Mouse (Mus musculus): ENCODE data around the gene Ypel2.

Ypel2 gene

DNA sequence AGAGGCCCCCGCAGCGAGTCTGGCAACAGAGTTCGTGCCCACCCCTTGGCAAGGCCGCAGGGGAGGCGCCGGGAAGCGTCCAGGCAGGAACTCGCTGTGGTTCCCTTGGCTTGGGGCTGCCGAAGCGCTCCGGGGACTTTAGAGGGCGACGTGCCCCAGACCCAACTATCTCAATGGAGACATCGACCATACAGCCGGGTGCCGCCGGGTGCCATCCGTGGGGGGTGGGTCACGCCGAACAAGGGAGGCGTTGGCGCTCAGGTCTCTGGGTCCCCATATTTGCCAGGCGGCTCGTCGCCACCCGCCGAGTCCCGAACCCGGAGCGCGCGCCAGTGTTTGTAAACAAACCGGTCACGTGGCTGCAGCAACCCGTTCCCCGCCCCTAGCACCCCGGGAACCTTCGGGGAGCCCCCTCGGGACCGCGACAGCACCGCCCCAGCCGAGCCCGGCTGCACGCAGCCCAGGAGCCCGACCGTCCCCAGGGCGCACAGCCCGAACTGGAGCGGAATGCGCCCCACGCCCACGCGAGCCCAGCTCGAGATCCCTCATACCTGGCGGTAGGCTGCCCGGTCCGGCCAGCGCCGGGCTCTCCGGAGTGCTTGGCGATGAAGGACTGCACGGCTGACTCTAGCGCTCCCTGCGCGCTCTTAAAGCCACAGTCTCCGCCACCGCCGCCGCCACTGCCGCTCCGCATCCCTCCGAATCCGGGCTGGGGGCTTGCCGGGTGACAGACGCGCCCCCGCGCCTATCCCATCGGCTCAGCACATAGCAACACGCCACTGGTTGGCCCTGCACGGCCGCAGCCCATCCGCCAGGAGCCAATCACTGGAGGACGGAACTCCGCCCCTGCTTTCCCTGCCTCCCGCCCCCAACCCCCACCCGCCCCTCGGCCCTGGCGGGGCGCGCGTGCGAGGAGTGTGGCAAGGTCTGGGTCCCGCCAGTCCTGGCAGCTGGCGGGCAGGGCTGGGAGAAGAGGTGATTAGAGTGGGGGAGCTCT, at the start of gene Ypel2:
Gene Ypel2, minus strand, starts transcription at position 667 of the 997 bp plus-strand sequence.
- peak; percentile 96 for DNase-seq (ENCODE audit: low read depth, low spot score)

- no peak for DNase-seq (ENCODE audit: low read depth, low spot score)
These were observed 49.5 kb upstream of the Ypel2 start for GRCm38 (mm10) chr11:87043052-87043451.

- DNase-seq (ENCODE audit: low read depth, low spot score) = no peak
These were observed 45.9 kb upstream of the Ypel2 start for GRCm38 (mm10) chr11:87039307-87039963.

- DNase-seq (ENCODE audit: low read depth, low spot score) = peak; percentile 64
These were observed 42.7 kb upstream of the Ypel2 start for GRCm38 (mm10) chr11:87036180-87036579.

DNA sequence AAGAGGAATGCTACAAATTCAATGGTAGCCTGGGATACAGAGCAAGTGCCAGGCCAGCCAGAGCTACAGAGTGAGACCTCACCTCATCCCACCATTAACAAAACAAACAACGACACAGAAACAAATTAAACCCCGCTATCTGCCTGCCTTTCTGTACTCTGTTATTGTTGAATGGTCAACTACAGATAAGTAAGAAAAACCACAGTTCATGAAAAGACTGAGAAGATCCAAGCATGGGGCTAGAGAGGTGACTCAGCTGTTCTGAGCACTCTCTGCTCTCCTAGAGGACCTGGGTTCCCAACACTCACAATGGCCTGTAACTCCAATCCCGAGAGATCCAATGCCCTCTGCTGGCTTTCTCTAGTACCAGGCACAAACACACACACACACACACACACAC, 34.7 kb upstream of the Ypel2 start:
- peak; percentile 24 for DNase-seq (ENCODE audit: low read depth, low spot score)

GRCm38 (mm10) chr11:87026096-87026875, 32.8 kb upstream of the Ypel2 start:
- DNase-seq (ENCODE audit: low read depth, low spot score) = no peak

DNA sequence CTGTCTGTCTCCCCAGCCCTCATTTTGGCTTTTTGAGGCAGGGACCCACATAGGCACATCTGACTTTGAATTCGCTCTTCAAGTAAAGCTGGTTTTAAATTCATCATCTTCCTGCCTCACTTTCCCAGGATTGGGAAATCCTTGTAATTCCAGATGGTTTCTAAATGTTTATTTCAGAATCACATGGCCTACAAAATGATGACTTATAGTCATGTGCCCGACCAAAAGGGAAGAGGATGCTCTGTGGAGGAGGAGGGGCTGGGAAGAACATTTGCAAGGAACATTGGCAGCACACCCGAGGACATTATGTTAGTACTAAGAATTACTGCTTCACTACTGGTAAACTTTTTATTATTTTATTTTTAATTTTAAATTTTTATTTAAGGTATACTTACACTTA, 31.8 kb upstream of the Ypel2 start:
- DNase-seq (ENCODE audit: low read depth, low spot score) = no peak

DNA sequence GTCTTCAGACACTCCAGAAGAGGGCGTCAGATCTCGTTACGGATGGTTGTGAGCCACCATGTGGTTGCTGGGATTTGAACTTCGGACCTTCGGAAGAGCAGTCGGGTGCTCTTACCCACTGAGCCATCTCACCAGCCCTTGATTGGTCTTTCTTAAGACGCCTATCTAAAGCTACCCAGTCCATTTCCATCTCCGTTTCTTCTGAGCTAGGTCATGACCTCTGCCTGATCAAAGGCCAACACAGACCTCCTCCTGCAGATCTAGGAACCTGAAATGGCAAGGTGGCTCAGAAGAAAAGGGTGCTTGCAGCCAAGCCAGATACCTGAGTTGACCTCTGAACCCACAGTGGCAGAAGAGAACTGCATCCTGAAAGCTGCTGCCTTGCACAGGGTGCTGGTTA, 29.7 kb upstream of the Ypel2 start:
- DNase-seq (ENCODE audit: low read depth, low spot score) = peak; percentile 64

DNA sequence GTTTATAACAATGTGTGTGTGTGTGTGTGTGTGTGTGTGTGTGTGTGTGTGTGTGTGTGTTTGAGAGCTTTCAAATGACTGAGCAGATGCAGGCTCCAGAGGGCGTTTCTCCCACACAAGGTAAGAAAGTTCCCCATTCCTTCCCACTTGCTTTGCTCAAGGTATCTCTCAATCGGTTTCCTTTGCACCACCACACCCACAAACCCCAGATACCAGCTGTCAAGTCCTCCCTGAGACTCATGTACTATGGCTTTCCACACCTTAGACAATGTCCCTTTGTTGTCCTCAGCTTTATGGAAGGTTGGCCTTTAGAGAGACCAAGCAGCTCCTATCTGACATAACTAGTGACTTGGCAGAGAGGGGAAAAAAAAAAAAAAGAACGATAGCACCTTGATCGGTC, 29.3 kb upstream of the Ypel2 start:
- DNase-seq (ENCODE audit: low read depth, low spot score) = peak; percentile 17

GRCm38 (mm10) chr11:87021551-87021950, 28.0 kb upstream of the Ypel2 start:
- peak; percentile 55 for DNase-seq (ENCODE audit: low read depth, low spot score)

GRCm38 (mm10) chr11:87020449-87020848, 26.9 kb upstream of the Ypel2 start:
- no peak for DNase-seq (ENCODE audit: low read depth, low spot score)

GRCm38 (mm10) chr11:87019431-87019830, 25.9 kb upstream of the Ypel2 start:
- DNase-seq (ENCODE audit: low read depth, low spot score) = no peak

DNA sequence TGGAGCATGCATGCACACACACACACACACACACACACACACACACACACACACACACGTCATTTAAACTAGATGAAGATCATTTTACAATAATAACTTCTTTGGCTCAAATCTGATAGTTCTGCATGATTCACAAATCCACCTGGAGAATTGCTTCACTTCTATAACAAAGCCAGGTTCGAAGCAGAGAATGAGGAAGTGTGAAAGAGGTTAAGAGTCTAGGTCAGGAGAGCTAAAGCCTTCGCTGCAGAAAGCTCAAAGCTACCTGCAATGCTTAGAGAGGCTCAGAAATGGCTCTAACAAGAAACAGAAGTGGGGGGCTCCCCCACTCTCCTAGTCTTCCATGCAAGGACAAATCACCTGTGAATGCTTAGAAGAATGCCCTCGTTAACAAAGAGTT, 24.6 kb upstream of the Ypel2 start:
- DNase-seq (ENCODE audit: low read depth, low spot score) = no peak

GRCm38 (mm10) chr11:87015691-87016090, 22.2 kb upstream of the Ypel2 start:
- DNase-seq (ENCODE audit: low read depth, low spot score) = no peak

GRCm38 (mm10) chr11:87010476-87010875, 17.0 kb upstream of the Ypel2 start:
- DNase-seq (ENCODE audit: low read depth, low spot score) = peak; percentile 84

DNA sequence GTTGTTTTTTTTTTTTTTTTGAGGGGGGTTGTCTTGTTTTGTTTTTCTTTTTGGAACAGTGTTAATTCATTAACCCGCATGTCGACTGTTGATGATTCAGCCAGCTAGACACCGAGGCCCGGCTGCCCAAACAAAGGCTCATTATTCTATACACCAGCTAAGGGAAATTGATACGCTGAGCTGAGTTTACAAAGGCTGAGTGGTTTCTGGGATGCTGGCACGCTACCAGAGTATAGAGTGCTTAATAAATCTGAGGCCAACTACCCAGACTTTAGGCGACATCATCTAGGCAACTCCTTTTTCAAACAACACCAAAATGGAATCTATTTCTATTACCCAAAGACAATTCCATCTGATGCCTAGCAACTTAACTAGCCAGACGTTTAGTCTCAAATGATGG, 13.9 kb upstream of the Ypel2 start:
- DNase-seq (ENCODE audit: low read depth, low spot score) = no peak

GRCm38 (mm10) chr11:87004960-87005755, 11.7 kb upstream of the Ypel2 start:
- no peak for DNase-seq (ENCODE audit: low read depth, low spot score)

DNA sequence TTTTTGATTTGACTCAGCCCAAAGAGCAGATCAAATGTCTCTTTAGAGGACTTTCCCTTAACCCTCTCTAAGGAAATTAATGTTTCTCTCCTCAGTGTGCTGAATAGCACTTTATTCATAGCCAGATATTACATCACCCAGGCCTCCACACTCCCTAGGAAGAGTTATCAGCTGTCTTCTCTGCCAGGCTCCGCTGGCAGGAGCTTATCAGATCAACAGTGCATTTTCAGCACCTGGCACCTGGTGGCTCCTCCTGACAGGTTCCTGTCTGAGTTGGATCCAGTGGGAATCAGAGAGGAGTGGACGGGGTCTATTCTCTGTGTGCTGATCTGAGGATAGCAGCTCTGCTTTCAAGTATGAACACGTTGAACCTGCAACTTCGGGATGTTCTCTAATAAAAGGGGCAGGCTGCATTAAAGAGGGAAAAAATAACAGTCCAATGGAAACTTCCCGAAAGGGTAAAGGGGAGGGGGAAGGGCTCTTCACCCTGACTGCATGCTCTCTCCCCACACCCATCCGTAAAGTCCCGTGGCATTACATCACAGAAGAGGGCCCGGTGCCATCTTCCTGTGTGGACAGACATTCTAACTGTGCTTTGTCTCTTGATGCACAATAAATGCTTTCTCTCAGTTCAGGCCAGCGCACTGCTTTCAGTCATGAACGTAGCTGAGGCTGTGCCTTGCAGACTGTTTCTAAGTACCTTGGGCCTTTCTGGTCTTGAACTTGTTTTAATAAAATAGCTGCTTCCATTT, 8.7 kb upstream of the Ypel2 start:
- DNase-seq (ENCODE audit: low read depth, low spot score) = no peak

DNA sequence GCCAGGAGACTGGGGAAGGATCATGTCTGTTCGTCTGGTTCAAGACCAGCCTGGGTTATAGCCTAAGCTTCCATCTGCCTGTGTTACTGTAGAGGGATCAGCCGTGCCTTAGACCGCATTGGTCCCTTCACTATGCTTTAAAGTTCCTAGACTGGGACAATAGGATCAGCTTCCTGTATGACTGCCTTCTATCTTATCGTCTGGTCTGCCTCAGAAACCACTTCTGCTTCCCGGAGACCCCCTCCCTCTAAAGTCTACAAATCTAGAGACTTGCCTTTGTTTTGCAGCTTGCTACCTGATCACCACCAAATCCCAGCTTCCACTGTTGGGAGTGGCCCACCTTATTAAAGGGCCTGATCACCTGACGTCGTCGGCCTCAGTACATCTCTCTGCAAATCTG, 7.7 kb upstream of the Ypel2 start:
- DNase-seq (ENCODE audit: low read depth, low spot score) = no peak

- peak; percentile 68 for DNase-seq (ENCODE audit: low read depth, low spot score)
These were observed 2.8 kb upstream of the Ypel2 start for GRCm38 (mm10) chr11:86996266-86996665.

Data from ES-CJ7 (cell line).